ENCODE assay signal across 22 mouse cellular contexts in the genomic region with DNA sequence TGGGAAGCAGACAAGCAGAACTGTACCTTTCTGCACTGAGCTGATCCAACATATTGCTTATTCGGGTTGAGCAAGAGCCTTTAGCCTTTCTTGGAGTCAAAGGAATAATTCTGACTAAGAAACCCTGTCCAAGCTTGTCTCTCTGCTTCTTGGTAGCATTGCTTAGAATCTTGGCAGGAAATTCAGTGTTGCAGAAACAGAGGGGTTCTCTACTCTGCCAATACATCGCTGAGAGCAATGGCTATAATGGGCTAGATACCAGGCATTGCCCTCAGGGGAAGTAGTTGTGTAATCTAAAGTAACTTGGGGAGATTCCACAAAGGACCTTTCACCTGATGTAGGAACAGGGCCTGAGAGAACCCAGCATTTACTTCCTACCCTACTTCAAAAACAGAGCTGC.
DNase-seq lines count a peak whose midpoint lies in the region; ATAC-seq and TF ChIP-seq lines count a peak whose summit lies in the region.
"Had no signal": no experiment of that assay in that cellular context is flagged by ENCODE, and none has a peak within 500 bp of the region (broad histone marks: within the 10 kb centered on the region; RNA-seq: fewer than 3 reads in every experiment).

No protein-coding gene starts in this region.

- H3K27ac ChIP-seq in forebrain, embryonic 16.5 days (ENCODE audit: low read length), result 0 out of 2 replicates have a peak overlapping the region, but pooled peaks have one; percentile 11
- no peak overlapping the region for H3K27ac ChIP-seq in forebrain, embryonic 13.5 days
- H3K27ac ChIP-seq in neural tube, embryonic 15.5 days (replicated peaks), result peak overlapping the region; percentile 28; the same call in 1 of the 2 replicates
- H3K27ac ChIP-seq: forebrain, embryonic 12.5 days; heart, embryonic 15.5 days; hindbrain, embryonic 13.5 days; liver, embryonic 15.5 days; lung, embryonic 15.5 days; macrophage had no signal

- H3K36me3 ChIP-seq in forebrain, embryonic 16.5 days (ENCODE audit: control insufficient read depth, insufficient read depth), result no peaks in the 10 kb centered on the region
- no peaks in the 10 kb centered on the region for H3K36me3 ChIP-seq in forebrain, embryonic 13.5 days (ENCODE audit: poor library complexity, severe bottlenecking)
- H3K36me3 ChIP-seq in neural tube, embryonic 15.5 days, result no peaks in the 10 kb centered on the region
- H3K36me3 ChIP-seq: forebrain, embryonic 12.5 days; heart, embryonic 15.5 days; hindbrain, embryonic 13.5 days; liver, embryonic 15.5 days; lung, embryonic 15.5 days had no signal

- TF ChIP-seq CTCF in brain, embryonic 14.5 days (IDR thresholded peaks at IDR 0.05; ENCODE audit: borderline replicate concordance, extremely low read depth, insufficient read depth, insufficient read length), result no peak

- H3K4me1 ChIP-seq in forebrain, embryonic 16.5 days (replicated peaks; ENCODE audit: control insufficient read depth, insufficient read depth, low read length), result peaks cover 41% of the 10 kb centered on the region
- peaks cover 49% of the 10 kb centered on the region for H3K4me1 ChIP-seq in forebrain, embryonic 13.5 days
- H3K4me1 ChIP-seq in neural tube, embryonic 15.5 days, result peaks cover 54% of the 10 kb centered on the region

- WGBS in forebrain, embryonic 16.5 days, result 47% methylated on average over 2 of the region's 2 CpGs
- 85% methylated on average over 2 of the region's 2 CpGs for WGBS in forebrain, embryonic 13.5 days
- 69% methylated on average over 2 of the region's 2 CpGs for WGBS in neural tube, embryonic 15.5 days

- no peaks in the 10 kb centered on the region for H3K27me3 ChIP-seq in forebrain, embryonic 16.5 days (replicated peaks; ENCODE audit: control insufficient read depth, insufficient read depth, low read length)
- peaks cover 73% of the 10 kb centered on the region for H3K27me3 ChIP-seq in forebrain, embryonic 13.5 days
- H3K27me3 ChIP-seq in neural tube, embryonic 15.5 days (replicated peaks), result peaks cover 13% of the 10 kb centered on the region; the same call in 1 of the 2 replicates
- H3K27me3 ChIP-seq: heart, embryonic 15.5 days; lung, embryonic 15.5 days had no signal

- TF ChIP-seq POLR2A in brain, embryonic 14.5 days (IDR thresholded peaks at IDR 0.05; ENCODE audit: borderline replicate concordance, extremely low read depth, insufficient read depth, insufficient read length, poor library complexity, severe bottlenecking), result no peak

- no peak overlapping the region for H3K9ac ChIP-seq in forebrain, embryonic 16.5 days (replicated peaks; ENCODE audit: low read depth, low read length)
- no peak overlapping the region for H3K9ac ChIP-seq in forebrain, embryonic 13.5 days
- H3K9ac ChIP-seq in neural tube, embryonic 15.5 days (replicated peaks), result no peak overlapping the region
- H3K9ac ChIP-seq: forebrain, embryonic 12.5 days; heart, embryonic 15.5 days; hindbrain, embryonic 13.5 days; liver, embryonic 15.5 days; lung, embryonic 15.5 days had no signal

- no peaks in the 10 kb centered on the region for H3K9me3 ChIP-seq in forebrain, embryonic 16.5 days (ENCODE audit: control insufficient read depth, low read length)
- H3K9me3 ChIP-seq in forebrain, embryonic 13.5 days (replicated peaks), result no peaks in the 10 kb centered on the region
- H3K9me3 ChIP-seq in neural tube, embryonic 15.5 days (replicated peaks), result no peaks in the 10 kb centered on the region
- H3K9me3 ChIP-seq: forebrain, embryonic 12.5 days; heart, embryonic 15.5 days; hindbrain, embryonic 13.5 days; liver, embryonic 15.5 days; lung, embryonic 15.5 days had no signal

- no peak overlapping the region for H3K4me2 ChIP-seq in forebrain, embryonic 16.5 days (ENCODE audit: low read length)
- no peak overlapping the region for H3K4me2 ChIP-seq in forebrain, embryonic 13.5 days
- no peak overlapping the region for H3K4me2 ChIP-seq in neural tube, embryonic 15.5 days
- H3K4me2 ChIP-seq: forebrain, embryonic 12.5 days; heart, embryonic 15.5 days; hindbrain, embryonic 13.5 days; liver, embryonic 15.5 days; lung, embryonic 15.5 days had no signal

- peak; percentile 86 for DNase-seq in NIH3T3 (ENCODE audit: low read depth)
- DNase-seq in brain, embryonic 14.5 days (ENCODE audit: low read depth), result peak; percentile 39
- DNase-seq in right cerebral cortex, postnatal 14 days, result no peak
- DNase-seq in cerebellum, adult 18-20 months, result no peak
- DNase-seq: cerebellum, adult 9-11 months; gastrocnemius, postnatal 14 days; heart, postnatal 36 days; kidney, adult 11 months; layer of hippocampus, adult 9-11 months; liver; right cerebral cortex, postnatal 25 days; spleen, adult 18-20 months; thymus, postnatal 25 days had no signal

- no peak overlapping the region for H3K4me3 ChIP-seq in forebrain, embryonic 16.5 days (replicated peaks; ENCODE audit: low read length)
- no peak overlapping the region for H3K4me3 ChIP-seq in forebrain, embryonic 13.5 days
- H3K4me3 ChIP-seq in neural tube, embryonic 15.5 days (replicated peaks), result no peak overlapping the region
- H3K4me3 ChIP-seq: forebrain, embryonic 12.5 days; heart, embryonic 15.5 days; hindbrain, embryonic 13.5 days; liver, embryonic 15.5 days; lung, embryonic 15.5 days had no signal

- no peak for ATAC-seq in forebrain, embryonic 16.5 days
- no peak for ATAC-seq in forebrain, embryonic 13.5 days
- no peak for ATAC-seq in neural tube, embryonic 15.5 days (ENCODE audit: low FRiP score)

Comparison
In these comparisons a context has a peak if more than half of its experiments do, and no peak if none do; other contexts are left out.
1. DNase-seq: peak in NIH3T3 (single experiment) and brain, embryonic 14.5 days (single experiment); none in right cerebral cortex, postnatal 14 days (single experiment) and cerebellum, adult 18-20 months (0 of 2).